Mouse (Mus musculus): ENCODE results near the gene Ush1g.

DNA sequence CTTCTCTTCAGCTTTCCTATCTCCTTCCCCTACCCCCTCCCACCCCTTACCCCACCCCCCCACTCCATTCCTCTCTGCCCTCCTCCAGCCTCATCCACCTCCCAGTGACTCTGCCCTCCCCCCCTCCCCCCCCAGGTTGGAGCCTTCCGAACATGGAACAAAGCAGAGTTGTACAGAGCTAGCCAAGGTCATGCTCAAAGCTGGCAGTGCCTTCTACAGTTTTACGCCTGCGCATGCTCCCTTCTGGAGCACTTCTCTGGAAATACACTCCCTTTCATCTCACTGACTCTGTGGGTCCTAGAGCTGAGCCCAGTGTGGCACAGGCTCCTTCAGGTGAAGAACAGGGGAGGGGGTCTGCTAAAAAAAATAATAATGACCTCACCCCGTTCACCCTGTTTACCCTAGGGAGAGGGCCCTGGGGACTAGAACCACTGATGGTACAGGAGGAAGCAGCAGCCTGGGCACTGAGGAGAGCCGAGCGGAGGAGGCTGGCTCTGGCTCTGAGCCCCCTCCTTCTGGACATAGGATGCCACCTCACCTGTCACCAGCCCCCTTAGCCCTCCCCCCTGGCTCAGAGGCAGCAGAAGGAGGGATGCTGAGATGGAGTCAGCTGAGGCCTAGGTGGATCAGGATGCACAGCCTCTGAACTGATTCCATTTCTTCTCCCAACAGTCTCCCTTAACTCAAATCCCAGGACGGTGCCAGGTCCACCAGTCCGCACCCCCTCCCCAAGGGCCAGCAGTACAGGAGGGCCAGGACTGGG, 38.9 kb downstream of the Ush1g start:
- TF ChIP-seq CTCF (IDR thresholded peaks at IDR 0.05; ENCODE audit: low read depth) (no peak), EP300 (optimal IDR thresholded peaks at IDR 0.05) (no peak)

Measured in stomach, postnatal 0 days (tissue).